Mouse (Mus musculus): ENCODE measurements around the gene Cdh3.

DNA sequence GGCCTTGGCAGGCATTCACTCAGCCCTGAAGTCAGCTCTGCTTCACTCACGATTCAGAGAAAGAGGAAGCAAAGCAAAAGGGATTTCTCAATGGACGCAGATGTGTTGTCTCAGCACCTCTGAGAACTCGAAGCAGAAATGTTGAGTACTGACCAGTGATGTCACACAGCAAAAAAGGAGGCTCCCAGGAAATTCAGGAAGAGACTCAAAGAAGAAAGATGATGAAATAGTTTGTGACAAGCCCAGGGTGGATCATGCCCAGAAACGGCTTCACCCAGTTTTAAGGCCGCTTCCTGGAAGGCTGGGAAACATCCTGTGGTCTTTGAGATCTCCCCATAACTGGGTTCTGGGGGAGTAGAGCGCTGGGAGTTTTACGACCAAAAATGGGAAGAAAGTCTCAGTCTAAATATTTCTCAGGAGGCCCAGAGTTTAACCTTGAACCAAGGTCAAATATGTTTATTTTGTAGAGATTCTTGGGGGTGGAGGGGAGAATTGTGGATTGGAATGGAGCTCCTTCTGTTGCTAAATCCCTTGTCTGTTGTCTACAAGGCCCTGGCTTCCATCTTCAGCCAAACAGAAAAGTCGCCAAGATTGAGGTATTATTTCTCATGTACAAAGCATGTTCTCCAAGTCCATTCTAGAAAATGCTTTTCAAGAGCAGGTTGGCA is 10.5 kb upstream of the Cdh3 start, which contains the start of gene 6030452D12Rik:
- TF ChIP-seq TAL1 (IDR thresholded peaks at IDR 0.05; ENCODE audit: low read length) (no peak), GATA1 (IDR thresholded peaks at IDR 0.05; ENCODE audit: low read length) (no peak)
